12 mouse cellular contexts compared by ENCODE assay signal in genomic region chrX:107435887-107436286, GRCm38 (mm10). TPM values are rescaled to one million over a fixed set of nuclear protein-coding genes. Genes with fewer than 3 reads are reported as not detected.
DNase-seq lines count a peak whose midpoint lies in the region; ATAC-seq and TF ChIP-seq lines count a peak whose summit lies in the region.
"Had no signal": no experiment of that assay in that cellular context is flagged by ENCODE, and none has a peak within 500 bp of the region (broad histone marks: within the 10 kb centered on the region; RNA-seq: fewer than 3 reads in every experiment).

No protein-coding gene starts in this region.

- TF ChIP-seq CTCF in hindbrain, postnatal 0 days (IDR thresholded peaks at IDR 0.05; ENCODE audit: low read depth): peak; percentile 53
- peak; percentile 60 to 83 (median 65) for TF ChIP-seq CTCF in MEL (IDR thresholded peaks at IDR 0.05 in 2 of 3, conservative IDR thresholded peaks at IDR 0.05 in 1 of 3; ENCODE audit: control insufficient read depth in 1 of 3, insufficient read depth in 1 of 3, low read depth in 2 of 3, low read length in 3 of 3, poor library complexity in 1 of 3, severe bottlenecking in 1 of 3)

- ATAC-seq in hindbrain, postnatal 0 days: no peak
- ATAC-seq in hindbrain, embryonic 16.5 days: no peak
- ATAC-seq in midbrain, embryonic 14.5 days (ENCODE audit: low FRiP score, low TSS enrichment): no peak

- peak; percentile 25 for DNase-seq in hindbrain, postnatal 0 days (ENCODE audit: low spot score)
- peak; percentile 44 for DNase-seq in midbrain, embryonic 14.5 days
- DNase-seq in midbrain, embryonic 10.5 days (ENCODE audit: low spot score): no peak
- peak; percentile 63 for DNase-seq in MEL (ENCODE audit: low read depth, low spot score)
- DNase-seq in naive thymus-derived CD4-positive, alpha-beta T cell, adult 2 months (ENCODE audit: low read depth): peak; percentile 61
- DNase-seq in kidney, adult 8-10 months: no peak
- DNase-seq: right cerebral cortex, postnatal 25 days had no signal

- WGBS in hindbrain, postnatal 0 days: 4% methylated on average over 2 of the region's 2 CpGs
- 1% methylated on average over 2 of the region's 2 CpGs for WGBS in hindbrain, embryonic 16.5 days
- WGBS in midbrain, embryonic 14.5 days: 5% methylated on average over 2 of the region's 2 CpGs
- 13% methylated on average over 2 of the region's 2 CpGs for WGBS in midbrain, embryonic 10.5 days

- no peaks in the 10 kb centered on the region for H3K4me1 ChIP-seq in hindbrain, postnatal 0 days (ENCODE audit: insufficient read depth, low read length)
- no peaks in the 10 kb centered on the region for H3K4me1 ChIP-seq in hindbrain, embryonic 16.5 days (ENCODE audit: control insufficient read depth, insufficient read depth, low read depth, low read length)
- no peaks in the 10 kb centered on the region for H3K4me1 ChIP-seq in midbrain, embryonic 14.5 days (ENCODE audit: control insufficient read depth, insufficient read depth, low read length)
- no peaks in the 10 kb centered on the region for H3K4me1 ChIP-seq in midbrain, embryonic 10.5 days
- no peaks in the 10 kb centered on the region for H3K4me1 ChIP-seq in MEL (ENCODE audit: control insufficient read depth in 1 of 2, insufficient read depth in 2 of 2, low read length in 2 of 2)
- H3K4me1 ChIP-seq: embryonic facial prominence, embryonic 12.5 days; heart, embryonic 12.5 days; kidney, embryonic 15.5 days; neural tube, embryonic 12.5 days had no signal

- no peaks in the 10 kb centered on the region for H3K27me3 ChIP-seq in hindbrain, postnatal 0 days (ENCODE audit: insufficient read depth, low read length)
- no peaks in the 10 kb centered on the region for H3K27me3 ChIP-seq in hindbrain, embryonic 16.5 days (replicated peaks; ENCODE audit: control insufficient read depth, insufficient read depth, low read length)
- no peaks in the 10 kb centered on the region for H3K27me3 ChIP-seq in midbrain, embryonic 14.5 days (ENCODE audit: control insufficient read depth, insufficient read depth, low read length)
- no peaks in the 10 kb centered on the region for H3K27me3 ChIP-seq in midbrain, embryonic 10.5 days (ENCODE audit: low read depth, poor library complexity, severe bottlenecking)
- H3K27me3 ChIP-seq in MEL (ENCODE audit: control insufficient read depth in 1 of 2, insufficient read depth in 2 of 2, low read length in 2 of 2): no peaks in the 10 kb centered on the region
- H3K27me3 ChIP-seq: embryonic facial prominence, embryonic 12.5 days; heart, embryonic 12.5 days; kidney, embryonic 15.5 days; neural tube, embryonic 12.5 days had no signal

- no peak overlapping the region for H3K9ac ChIP-seq in hindbrain, postnatal 0 days (replicated peaks; ENCODE audit: low read length)
- H3K9ac ChIP-seq in hindbrain, embryonic 16.5 days (ENCODE audit: low read depth, low read length): no peak overlapping the region
- no peak overlapping the region for H3K9ac ChIP-seq in midbrain, embryonic 14.5 days (replicated peaks; ENCODE audit: low read length)
- no peak overlapping the region for H3K9ac ChIP-seq in MEL (ENCODE audit: control insufficient read depth, low read depth, low read length, poor library complexity, severe bottlenecking)
- H3K9ac ChIP-seq: embryonic facial prominence, embryonic 12.5 days; heart, embryonic 12.5 days; kidney, embryonic 15.5 days; neural tube, embryonic 12.5 days had no signal

- no peaks in the 10 kb centered on the region for H3K79me2 ChIP-seq in MEL (ENCODE audit: control insufficient read depth, insufficient read depth, low read length, poor library complexity)

- TF ChIP-seq RAD21 in MEL (IDR thresholded peaks at IDR 0.05; ENCODE audit: low read depth, low read length): peak; percentile 96

- no peaks in the 10 kb centered on the region for H3K9me3 ChIP-seq in hindbrain, postnatal 0 days (ENCODE audit: low read length)
- H3K9me3 ChIP-seq in hindbrain, embryonic 16.5 days (ENCODE audit: control insufficient read depth, low read length): no peaks in the 10 kb centered on the region
- no peaks in the 10 kb centered on the region for H3K9me3 ChIP-seq in midbrain, embryonic 14.5 days (ENCODE audit: control insufficient read depth, low read length)
- no peaks in the 10 kb centered on the region for H3K9me3 ChIP-seq in midbrain, embryonic 10.5 days (replicated peaks)
- no peaks in the 10 kb centered on the region for H3K9me3 ChIP-seq in MEL (replicated peaks; ENCODE audit: insufficient read depth, low read length)
- H3K9me3 ChIP-seq: embryonic facial prominence, embryonic 12.5 days; heart, embryonic 12.5 days; kidney, embryonic 15.5 days; neural tube, embryonic 12.5 days had no signal

- TF ChIP-seq EP300 in MEL (IDR thresholded peaks at IDR 0.05; ENCODE audit: low read depth in 1 of 2, low read length in 2 of 2): no peak

- TF ChIP-seq POLR2A in MEL (IDR thresholded peaks at IDR 0.05; ENCODE audit: control insufficient read depth in 1 of 2, insufficient read depth in 1 of 2, low read depth in 1 of 2, low read length in 2 of 2, poor library complexity in 1 of 2): no peak

- H3K4me2 ChIP-seq in hindbrain, postnatal 0 days (ENCODE audit: low read depth, low read length): no peak overlapping the region
- no peak overlapping the region for H3K4me2 ChIP-seq in hindbrain, embryonic 16.5 days (ENCODE audit: low read length)
- no peak overlapping the region for H3K4me2 ChIP-seq in midbrain, embryonic 14.5 days (ENCODE audit: low read length)
- H3K4me2 ChIP-seq: embryonic facial prominence, embryonic 12.5 days; heart, embryonic 12.5 days; kidney, embryonic 15.5 days; neural tube, embryonic 12.5 days had no signal

- H3K27ac ChIP-seq in hindbrain, postnatal 0 days: no peak overlapping the region
- H3K27ac ChIP-seq in hindbrain, embryonic 16.5 days (ENCODE audit: low read depth, low read length): no peak overlapping the region
- H3K27ac ChIP-seq in midbrain, embryonic 14.5 days (replicated peaks; ENCODE audit: low read depth, low read length): no peak overlapping the region
- H3K27ac ChIP-seq in midbrain, embryonic 10.5 days (replicated peaks): no peak overlapping the region
- no peak overlapping the region for H3K27ac ChIP-seq in MEL (ENCODE audit: control insufficient read depth, low read depth, low read length)
- H3K27ac ChIP-seq: embryonic facial prominence, embryonic 12.5 days; kidney, embryonic 15.5 days; neural tube, embryonic 12.5 days had no signal

- no peak overlapping the region for H3K4me3 ChIP-seq in hindbrain, postnatal 0 days (ENCODE audit: low read length)
- no peak overlapping the region for H3K4me3 ChIP-seq in hindbrain, embryonic 16.5 days (ENCODE audit: low read length)
- no peak overlapping the region for H3K4me3 ChIP-seq in midbrain, embryonic 14.5 days (replicated peaks; ENCODE audit: low read depth, low read length)
- H3K4me3 ChIP-seq in midbrain, embryonic 10.5 days: no peak overlapping the region
- H3K4me3 ChIP-seq in MEL (ENCODE audit: control insufficient read depth in 1 of 2, insufficient read depth in 1 of 2, low read depth in 2 of 2, low read length in 2 of 2): no peak overlapping the region
- H3K4me3 ChIP-seq: embryonic facial prominence, embryonic 12.5 days; heart, embryonic 12.5 days; kidney, embryonic 15.5 days; neural tube, embryonic 12.5 days had no signal

- H3K36me3 ChIP-seq in hindbrain, postnatal 0 days (ENCODE audit: insufficient read depth, low read length): no peaks in the 10 kb centered on the region
- no peaks in the 10 kb centered on the region for H3K36me3 ChIP-seq in hindbrain, embryonic 16.5 days (ENCODE audit: control insufficient read depth, insufficient read depth, low read length)
- H3K36me3 ChIP-seq in midbrain, embryonic 14.5 days (ENCODE audit: control insufficient read depth, insufficient read depth, low read length): no peaks in the 10 kb centered on the region
- H3K36me3 ChIP-seq in midbrain, embryonic 10.5 days: no peaks in the 10 kb centered on the region
- H3K36me3 ChIP-seq in MEL (ENCODE audit: control insufficient read depth in 1 of 2, insufficient read depth in 2 of 2, low read length in 2 of 2): no peaks in the 10 kb centered on the region
- H3K36me3 ChIP-seq: embryonic facial prominence, embryonic 12.5 days; heart, embryonic 12.5 days; kidney, embryonic 15.5 days; neural tube, embryonic 12.5 days had no signal

TF ChIP-seq in MEL, 35 proteins besides CTCF, POLR2A, EP300 and RAD21:
- TF ChIP-seq POLR2AphosphoS5 (IDR thresholded peaks at IDR 0.05; ENCODE audit: borderline replicate concordance, low read depth, low read length) (no peak), NRF1 (IDR thresholded peaks at IDR 0.05; ENCODE audit: insufficient read depth, low read depth, low read length, poor library complexity, severe bottlenecking) (no peak), ZNF384 (IDR thresholded peaks at IDR 0.05; ENCODE audit: low read depth, low read length) (peak; percentile 98), ZC3H11A (IDR thresholded peaks at IDR 0.05; ENCODE audit: low read depth, low read length) (peak; percentile 99), USF1 (IDR thresholded peaks at IDR 0.05; ENCODE audit: low read depth, low read length) (no peak), ZKSCAN1 (IDR thresholded peaks at IDR 0.05; ENCODE audit: low read depth, low read length) (no peak), ETS1 (IDR thresholded peaks at IDR 0.05; ENCODE audit: low read depth, low read length) (no peak), POLR2AphosphoS2 (IDR thresholded peaks at IDR 0.05; ENCODE audit: low read length) (no peak), ELF1 (IDR thresholded peaks at IDR 0.05; ENCODE audit: low read depth, low read length) (no peak), TAL1 (IDR thresholded peaks at IDR 0.05; ENCODE audit: low read length) (no peak), NELFE (IDR thresholded peaks at IDR 0.05; ENCODE audit: low read depth, low read length) (no peak), KAT2A (conservative IDR thresholded peaks at IDR 0.05; ENCODE audit: low read depth, low read length) (no peak), USF2 (IDR thresholded peaks at IDR 0.05; ENCODE audit: borderline replicate concordance in 1 of 2, insufficient read depth in 1 of 2, low read depth in 1 of 2, low read length in 2 of 2) (no peak), SMC3 (IDR thresholded peaks at IDR 0.05; ENCODE audit: low read depth, low read length) (peak; percentile 96)
TF ChIP-seq in MEL: peak in this region for 3.

RNA-seq across cellular contexts. Expression of gene Itm2a, which starts 32.7 kb away (rescaled TPM):
- 47.7 and 50.3 TPM in 2 replicates for total RNA-seq in hindbrain, postnatal 0 days (2014; rRNA removed)
- polyA plus RNA-seq in hindbrain, postnatal 0 days (2015; fragmentation: Nextera tagmentation; extraction: Ambion mirVana): 179 and 185 TPM in 2 replicates
- polyA plus RNA-seq in hindbrain, embryonic 16.5 days (2015; fragmentation: Nextera tagmentation; extraction: Ambion mirVana): 162 and 202 TPM in 2 replicates
- polyA plus RNA-seq in midbrain, embryonic 14.5 days (2014; fragmentation: Nextera tagmentation; extraction: Ambion mirVana): 66.7 and 141 TPM in 2 replicates
- 86.5 and 106 TPM in 2 replicates for polyA plus RNA-seq in midbrain, embryonic 10.5 days (2016; fragmentation: Nextera tagmentation; extraction: Ambion mirVana)
- total RNA-seq in MEL (2012; rRNA removed): 1.7 and 2.3 TPM in 2 replicates
- under 1 TPM in 1 of 2 experiments, not detected in 1; 0.84 TPM for polyA plus RNA-seq in MEL (2012; ENCODE audit: insufficient read depth in 1 of 2, insufficient read length in 2 of 2, low read depth in 1 of 2, low replicate concordance in 2 of 2, missing spikeins in 1 of 2)

Comparison
In these comparisons a context has a peak if more than half of its experiments do, and no peak if none do; other contexts are left out.
1. DNase-seq: peak in hindbrain, postnatal 0 days (single experiment), midbrain, embryonic 14.5 days (single experiment), MEL (single experiment) and naive thymus-derived CD4-positive, alpha-beta T cell, adult 2 months (single experiment); none in midbrain, embryonic 10.5 days (single experiment) and kidney, adult 8-10 months (0 of 2).
2. RNA of gene Itm2a, which starts 32.7 kb away (polyA plus RNA-seq): 179 to 185 TPM in hindbrain, postnatal 0 days, 162 to 202 TPM in hindbrain, embryonic 16.5 days, 66.7 to 141 TPM in midbrain, embryonic 14.5 days and 86.5 to 106 TPM in midbrain, embryonic 10.5 days; 0.84 TPM in MEL; every median in the first group is over 10 times any median in the second.